Mouse (Mus musculus): Measurements from ENCODE around the gene Ugt2b34. TPM values are rescaled to one million over a fixed set of nuclear protein-coding genes. Genes with fewer than 3 reads are reported as not detected.

Ugt2b34 gene
- polyA plus RNA-seq (2014; fragmentation: Nextera tagmentation; extraction: Ambion mirVana), result not detected in 2 replicates

- no peak within 1 kb of the TSS for H3K4me2 ChIP-seq (ENCODE audit: low read length)
- no peak within 1 kb of the TSS for H3K9ac ChIP-seq (replicated peaks; ENCODE audit: low read length)
- H3K36me3 ChIP-seq (ENCODE audit: control insufficient read depth, insufficient read depth, low read length), result no peaks in the 10 kb centered on the region
- no peaks in the 10 kb centered on the region for H3K4me1 ChIP-seq (ENCODE audit: control insufficient read depth, insufficient read depth, low read length)
- no peaks in the 10 kb centered on the region for H3K9me3 ChIP-seq (ENCODE audit: control insufficient read depth, low read length)
- H3K4me3 ChIP-seq (replicated peaks; ENCODE audit: low read depth, low read length), result no peak within 1 kb of the TSS
- DNase-seq, result no peak
- no peaks in the 10 kb centered on the region for H3K27me3 ChIP-seq (ENCODE audit: control insufficient read depth, insufficient read depth, low read length)
- WGBS, result 59% methylated on average over 1 of the region's 1 CpGs
- ATAC-seq (ENCODE audit: low FRiP score, low TSS enrichment), result no peak
- H3K27ac ChIP-seq (replicated peaks; ENCODE audit: low read depth, low read length), result no peak within 1 kb of the TSS
These were observed at the start of gene Ugt2b34 for GRCm38 (mm10) chr5:86906758-86907157. Gene Ugt2b34 (minus strand): TSS chr5:86906937.

- WGBS, result 89% methylated on average over 2 of the region's 2 CpGs
- Histone ChIP-seq H3K4me1 (ENCODE audit: control insufficient read depth, insufficient read depth, low read length) (no peaks in the 10 kb centered on the region), H3K9me3 (ENCODE audit: control insufficient read depth, low read length) (no peaks in the 10 kb centered on the region), H3K27ac (replicated peaks; ENCODE audit: low read depth, low read length) (no peak overlapping the region), H3K27me3 (ENCODE audit: control insufficient read depth, insufficient read depth, low read length) (no peaks in the 10 kb centered on the region), H3K4me3 (replicated peaks; ENCODE audit: low read depth, low read length) (no peak overlapping the region), H3K36me3 (ENCODE audit: control insufficient read depth, insufficient read depth, low read length) (no peaks in the 10 kb centered on the region), H3K9ac (replicated peaks; ENCODE audit: low read length) (no peak overlapping the region), H3K4me2 (ENCODE audit: low read length) (no peak overlapping the region)
- ATAC-seq (ENCODE audit: low FRiP score, low TSS enrichment), result no peak
- DNase-seq, result no peak
These were observed 35.4 kb upstream of the Ugt2b34 start for GRCm38 (mm10) chr5:86942111-86942510.

GRCm38 (mm10) chr5:86926426-86926825, 19.7 kb upstream of the Ugt2b34 start, which contains the start of gene Ugt2b1:
Gene Ugt2b1 (minus strand): TSS chr5:86926530.
- ATAC-seq (ENCODE audit: low FRiP score, low TSS enrichment), result no peak

GRCm38 (mm10) chr5:86920661-86921233, 14.0 kb upstream of the Ugt2b34 start:
- H3K4me2 ChIP-seq (ENCODE audit: low read length), result no peak overlapping the region
- 73% methylated on average over 3 of the region's 3 CpGs for WGBS
- no peaks in the 10 kb centered on the region for H3K4me1 ChIP-seq (ENCODE audit: control insufficient read depth, insufficient read depth, low read length)
- H3K36me3 ChIP-seq (ENCODE audit: control insufficient read depth, insufficient read depth, low read length), result no peaks in the 10 kb centered on the region
- no peaks in the 10 kb centered on the region for H3K27me3 ChIP-seq (ENCODE audit: control insufficient read depth, insufficient read depth, low read length)
- ATAC-seq (ENCODE audit: low FRiP score, low TSS enrichment), result no peak
- H3K9me3 ChIP-seq (ENCODE audit: control insufficient read depth, low read length), result no peaks in the 10 kb centered on the region
- no peak overlapping the region for H3K4me3 ChIP-seq (replicated peaks; ENCODE audit: low read depth, low read length)
- H3K27ac ChIP-seq (replicated peaks; ENCODE audit: low read depth, low read length), result no peak overlapping the region
- no peak for DNase-seq
- no peak overlapping the region for H3K9ac ChIP-seq (replicated peaks; ENCODE audit: low read length)

More at GRCm38 (mm10) chr5:86926426-86926825, 19.7 kb upstream of the Ugt2b34 start, which contains the start of gene Ugt2b1:
- no peak within 1 kb of the TSS for H3K4me3 ChIP-seq (replicated peaks; ENCODE audit: low read depth, low read length)
- H3K4me2 ChIP-seq (ENCODE audit: low read length), result no peak within 1 kb of the TSS
- H3K9ac ChIP-seq (replicated peaks; ENCODE audit: low read length), result no peak within 1 kb of the TSS
- no peaks in the 10 kb centered on the region for H3K9me3 ChIP-seq (ENCODE audit: control insufficient read depth, low read length)
- no peak for DNase-seq
- 74% methylated on average over 2 of the region's 2 CpGs for WGBS
- no peaks in the 10 kb centered on the region for H3K36me3 ChIP-seq (ENCODE audit: control insufficient read depth, insufficient read depth, low read length)
- H3K27ac ChIP-seq (replicated peaks; ENCODE audit: low read depth, low read length), result no peak within 1 kb of the TSS
- no peaks in the 10 kb centered on the region for H3K27me3 ChIP-seq (ENCODE audit: control insufficient read depth, insufficient read depth, low read length)
- no peaks in the 10 kb centered on the region for H3K4me1 ChIP-seq (ENCODE audit: control insufficient read depth, insufficient read depth, low read length)

- Histone ChIP-seq H3K9ac (replicated peaks; ENCODE audit: low read length) (no peak overlapping the region), H3K4me1 (ENCODE audit: control insufficient read depth, insufficient read depth, low read length) (no peaks in the 10 kb centered on the region), H3K9me3 (ENCODE audit: control insufficient read depth, low read length) (no peaks in the 10 kb centered on the region), H3K36me3 (ENCODE audit: control insufficient read depth, insufficient read depth, low read length) (no peaks in the 10 kb centered on the region), H3K4me2 (ENCODE audit: low read length) (no peak overlapping the region), H3K27me3 (ENCODE audit: control insufficient read depth, insufficient read depth, low read length) (no peaks in the 10 kb centered on the region), H3K27ac (replicated peaks; ENCODE audit: low read depth, low read length) (no peak overlapping the region), H3K4me3 (replicated peaks; ENCODE audit: low read depth, low read length) (no peak overlapping the region)
- ATAC-seq (ENCODE audit: low FRiP score, low TSS enrichment) (no peak), DNase-seq (no peak)
- WGBS, result 88% methylated on average over 3 of the region's 3 CpGs
These were observed 4.8 kb upstream of the Ugt2b34 start for GRCm38 (mm10) chr5:86911357-86912099.

- Histone ChIP-seq H3K4me1 (ENCODE audit: control insufficient read depth, insufficient read depth, low read length) (no peaks in the 10 kb centered on the region), H3K36me3 (ENCODE audit: control insufficient read depth, insufficient read depth, low read length) (no peaks in the 10 kb centered on the region), H3K27me3 (ENCODE audit: control insufficient read depth, insufficient read depth, low read length) (no peaks in the 10 kb centered on the region), H3K27ac (replicated peaks; ENCODE audit: low read depth, low read length) (no peak overlapping the region), H3K9ac (replicated peaks; ENCODE audit: low read length) (no peak overlapping the region), H3K4me3 (replicated peaks; ENCODE audit: low read depth, low read length) (no peak overlapping the region), H3K4me2 (ENCODE audit: low read length) (no peak overlapping the region), H3K9me3 (ENCODE audit: control insufficient read depth, low read length) (no peaks in the 10 kb centered on the region)
- 67% methylated on average over 1 of the region's 1 CpGs for WGBS
- no peak for ATAC-seq (ENCODE audit: low FRiP score, low TSS enrichment)
- DNase-seq, result no peak
These were observed 4.0 kb upstream of the Ugt2b34 start for GRCm38 (mm10) chr5:86910770-86911169.

- 83% methylated on average over 1 of the region's 1 CpGs for WGBS
- Histone ChIP-seq H3K4me2 (ENCODE audit: low read length) (no peak overlapping the region), H3K36me3 (ENCODE audit: control insufficient read depth, insufficient read depth, low read length) (no peaks in the 10 kb centered on the region), H3K4me3 (replicated peaks; ENCODE audit: low read depth, low read length) (no peak overlapping the region), H3K9me3 (ENCODE audit: control insufficient read depth, low read length) (no peaks in the 10 kb centered on the region), H3K27me3 (ENCODE audit: control insufficient read depth, insufficient read depth, low read length) (no peaks in the 10 kb centered on the region), H3K27ac (replicated peaks; ENCODE audit: low read depth, low read length) (no peak overlapping the region), H3K9ac (replicated peaks; ENCODE audit: low read length) (no peak overlapping the region), H3K4me1 (ENCODE audit: control insufficient read depth, insufficient read depth, low read length) (no peaks in the 10 kb centered on the region)
- DNase-seq (no peak), ATAC-seq (ENCODE audit: low FRiP score, low TSS enrichment) (no peak)
These were observed 16.8 kb downstream of the Ugt2b34 start for GRCm38 (mm10) chr5:86889933-86890332.

GRCm38 (mm10) chr5:86888420-86888819, 18.3 kb downstream of the Ugt2b34 start:
- WGBS, result 81% methylated on average over 1 of the region's 1 CpGs
- no peak overlapping the region for H3K27ac ChIP-seq (replicated peaks; ENCODE audit: low read depth, low read length)
- ATAC-seq (ENCODE audit: low FRiP score, low TSS enrichment) (no peak), DNase-seq (no peak)
- no peaks in the 10 kb centered on the region for H3K9me3 ChIP-seq (ENCODE audit: control insufficient read depth, low read length)
- H3K9ac ChIP-seq (replicated peaks; ENCODE audit: low read length), result no peak overlapping the region
- no peaks in the 10 kb centered on the region for H3K36me3 ChIP-seq (ENCODE audit: control insufficient read depth, insufficient read depth, low read length)
- H3K4me3 ChIP-seq (replicated peaks; ENCODE audit: low read depth, low read length), result no peak overlapping the region
- no peak overlapping the region for H3K4me2 ChIP-seq (ENCODE audit: low read length)
- no peaks in the 10 kb centered on the region for H3K4me1 ChIP-seq (ENCODE audit: control insufficient read depth, insufficient read depth, low read length)
- H3K27me3 ChIP-seq (ENCODE audit: control insufficient read depth, insufficient read depth, low read length), result no peaks in the 10 kb centered on the region

GRCm38 (mm10) chr5:86887081-86887480, 19.7 kb downstream of the Ugt2b34 start:
- no peak overlapping the region for H3K9ac ChIP-seq (replicated peaks; ENCODE audit: low read length)
- H3K27ac ChIP-seq (replicated peaks; ENCODE audit: low read depth, low read length), result no peak overlapping the region
- H3K36me3 ChIP-seq (ENCODE audit: control insufficient read depth, insufficient read depth, low read length), result no peaks in the 10 kb centered on the region
- no peaks in the 10 kb centered on the region for H3K27me3 ChIP-seq (ENCODE audit: control insufficient read depth, insufficient read depth, low read length)
- no peak overlapping the region for H3K4me3 ChIP-seq (replicated peaks; ENCODE audit: low read depth, low read length)
- ATAC-seq (ENCODE audit: low FRiP score, low TSS enrichment) (no peak), DNase-seq (no peak)
- H3K9me3 ChIP-seq (ENCODE audit: control insufficient read depth, low read length), result no peaks in the 10 kb centered on the region
- no peak overlapping the region for H3K4me2 ChIP-seq (ENCODE audit: low read length)
- no peaks in the 10 kb centered on the region for H3K4me1 ChIP-seq (ENCODE audit: control insufficient read depth, insufficient read depth, low read length)
- 82% methylated on average over 1 of the region's 1 CpGs for WGBS
